Mouse (Mus musculus) stomach, postnatal 0 days (tissue): Measurements from ENCODE around the gene Chka. TPM values are rescaled to one million over a fixed set of nuclear protein-coding genes. Genes with fewer than 3 reads are reported as not detected.

Experiments
- ATAC-seq: fragments of 200-750 bp; cut with Nextera tagmentation; 2 replicates; pipeline ENCODE4 v1.8.0; 2017; ENCODE audit not compliant: low FRiP score, low TSS enrichment
- DNase-seq: peaks from one replicate; pipeline ENCODE4 v3.0.0-alpha.2; 2016; ENCODE audit warnings: low spot score
- H3K27ac ChIP-seq: fragments of 300-500 bp; sonication (generic); replicated peaks from 2 replicates; pipeline ENCODE4 v1.5.1; 2014; ENCODE audit warnings: mild to moderate bottlenecking, control low read depth
- H3K27me3 ChIP-seq: fragments of 300-500 bp; sonication (generic); 2 replicates; pipeline ENCODE4 v1.6.1; 2014; ENCODE audit warnings: low read length; ENCODE audit not compliant: control insufficient read depth, insufficient read depth
- H3K36me3 ChIP-seq: fragments of 300-500 bp; sonication (generic); 2 replicates; pipeline ENCODE4 v1.6.1; 2014; ENCODE audit warnings: low read length, mixed read lengths; ENCODE audit not compliant: control insufficient read depth, insufficient read depth
- H3K4me1 ChIP-seq: fragments of 300-500 bp; sonication (generic); replicated peaks from 2 replicates; pipeline ENCODE4 v1.6.1; 2014; ENCODE audit warnings: antibody characterized with exemption; ENCODE audit not compliant: control insufficient read depth, insufficient read depth
- H3K4me2 ChIP-seq: fragments of 300-500 bp; sonication (generic); replicated peaks from 2 replicates; pipeline ENCODE4 v1.6.1; 2014; ENCODE audit warnings: low read depth, mild to moderate bottlenecking, control low read depth, moderate library complexity
- H3K4me3 ChIP-seq: fragments of 300-500 bp; sonication (generic); 2 replicates; pipeline ENCODE4 v1.5.1; 2014; ENCODE audit warnings: low read depth, low read length, control low read depth
- H3K9ac ChIP-seq: fragments of 300-500 bp; sonication (generic); 2 replicates; pipeline ENCODE4 v1.6.1; 2014; ENCODE audit warnings: mild to moderate bottlenecking, low read length, control low read depth, mixed read lengths
- H3K9me3 ChIP-seq: fragments of 300-500 bp; sonication (generic); 2 replicates; pipeline ENCODE4 v1.6.1; 2016; ENCODE audit warnings: low read length; ENCODE audit not compliant: control insufficient read depth
- CTCF ChIP-seq: IDR thresholded peaks from 2 replicates; pipeline ENCODE4 v1.5.1; 2016; ENCODE audit warnings: antibody characterized with exemption, low read depth, mild to moderate bottlenecking, moderate library complexity
- EP300 ChIP-seq: optimal IDR thresholded peaks from 2 replicates; pipeline ENCODE3; 2016; ENCODE audit warnings: antibody characterized with exemption
- WGBS: fragments of 180-500 bp; shearing (Covaris S2); extraction: QIAGEN DNeasy Blood & Tissue Kit; methylation state at CpG from one replicate; pipeline ENCODE4 v1.1.7; 2014; 5-methylcytosine and 5-hydroxymethylcytosine counted together
- polyA plus RNA-seq: library from polyadenylated mRNA; unstranded; fragments of >200 nt; fragmentation: Nextera tagmentation; extraction: Ambion mirVana; gene quantifications from 2 replicates; pipeline ENCODE4 v1.2.1, GENCODE M21; 2015

The Chka gene
- polyA plus RNA-seq, 1 experiment from 2014 or later = 21.2 TPM

DNA sequence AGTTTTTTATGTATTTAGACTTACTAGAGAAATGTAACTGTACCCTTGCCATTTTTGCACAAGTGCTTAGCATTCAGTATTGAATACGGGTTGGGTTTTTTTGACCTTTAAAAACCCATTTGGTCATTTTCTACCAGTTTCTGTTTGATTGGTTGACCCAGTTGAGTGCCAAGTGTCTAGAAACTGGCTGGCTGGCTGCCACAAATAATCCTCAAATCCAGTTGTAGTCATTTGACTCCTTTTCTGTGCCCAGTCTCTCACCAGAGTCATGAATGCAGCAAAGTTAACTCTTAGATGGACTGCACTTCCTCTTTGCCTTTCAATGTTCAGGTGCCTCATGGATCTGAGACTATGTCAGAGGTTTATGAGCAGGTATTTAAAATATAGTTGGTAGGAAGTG, 2.3 kb downstream of the Chka start:
- no peak overlapping the region for H3K4me3 ChIP-seq
- peak overlapping the region; percentile 91 for H3K4me2 ChIP-seq
- no peak for DNase-seq

DNA sequence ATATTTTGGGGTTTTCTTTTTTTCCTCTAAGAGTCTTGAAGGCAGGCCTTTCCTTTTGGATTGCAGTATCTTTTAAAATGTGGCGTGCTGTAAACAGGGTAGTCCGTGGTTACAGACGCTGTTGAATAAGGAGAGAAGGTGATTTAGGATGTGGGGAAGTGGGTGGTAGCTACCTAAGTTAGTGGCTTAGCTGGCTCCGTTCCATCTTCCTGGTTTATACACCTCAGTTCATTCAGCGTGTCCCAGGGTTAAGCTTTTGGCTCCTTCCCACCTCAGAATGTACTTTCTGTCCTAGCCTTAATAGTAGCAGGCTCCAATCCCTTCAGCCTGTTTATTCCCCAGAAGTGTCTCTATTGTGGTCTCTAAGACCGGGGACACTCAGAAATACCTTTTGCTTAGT, 3.5 kb downstream of the Chka start:
- TF ChIP-seq EP300 = no peak
- no peak for TF ChIP-seq CTCF
- 38% methylated on average over 6 of the region's 6 CpGs for WGBS
- DNase-seq (no peak), ATAC-seq (no peak)
- Histone ChIP-seq H3K27me3 (no peaks in the 10 kb centered on the region), H3K9ac (no peak overlapping the region), H3K4me3 (no peak overlapping the region), H3K36me3 (no peaks in the 10 kb centered on the region), H3K4me2 (peak overlapping the region; percentile 36; the same call in 1 of the 2 replicates), H3K9me3 (no peaks in the 10 kb centered on the region), H3K27ac (no peak overlapping the region), H3K4me1 (peaks cover 8% of the 10 kb centered on the region)

More for the DNA sequence above, 2.3 kb downstream of the Chka start:
- WGBS = 71% methylated on average over 1 of the region's 1 CpGs
- peaks cover 8% of the 10 kb centered on the region for H3K4me1 ChIP-seq
- H3K9me3 ChIP-seq = no peaks in the 10 kb centered on the region
- H3K27me3 ChIP-seq = no peaks in the 10 kb centered on the region
- H3K27ac ChIP-seq = no peak overlapping the region
- H3K9ac ChIP-seq = no peak overlapping the region
- no peaks in the 10 kb centered on the region for H3K36me3 ChIP-seq
- no peak for ATAC-seq
- TF ChIP-seq EP300 (no peak), CTCF (no peak)

DNA sequence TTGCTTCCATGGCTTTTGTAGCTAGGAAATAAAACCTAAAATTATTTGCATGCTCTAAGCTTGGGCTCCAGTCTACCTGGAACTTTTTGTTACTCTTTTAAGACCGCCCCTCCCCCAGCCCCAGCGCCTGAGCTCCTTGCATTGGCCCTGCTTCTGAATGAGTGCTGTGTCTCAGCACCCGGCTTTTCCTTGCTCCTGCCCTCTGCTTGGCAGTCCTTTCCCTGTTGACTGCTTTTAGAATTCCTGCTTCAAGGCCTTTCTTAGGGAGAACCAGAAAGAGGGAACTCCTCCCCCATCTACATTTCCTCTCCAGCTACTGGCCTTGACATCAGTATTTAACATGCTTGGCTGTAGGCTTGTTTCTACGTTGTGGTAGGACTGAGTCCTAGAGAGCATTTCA, 4.0 kb downstream of the Chka start:
- Histone ChIP-seq H3K36me3 (no peaks in the 10 kb centered on the region), H3K4me2 (0 out of 2 replicates have a peak overlapping the region, but pooled peaks have one; percentile 36), H3K27ac (no peak overlapping the region; the same call in 1 of the 2 replicates), H3K9me3 (no peaks in the 10 kb centered on the region), H3K27me3 (no peaks in the 10 kb centered on the region), H3K9ac (no peak overlapping the region), H3K4me3 (no peak overlapping the region), H3K4me1 (peaks cover 8% of the 10 kb centered on the region)
- DNase-seq = no peak
- no peak for TF ChIP-seq EP300
- no peak for TF ChIP-seq CTCF
- WGBS = 34% methylated on average over 4 of the region's 4 CpGs
- ATAC-seq = no peak

DNA sequence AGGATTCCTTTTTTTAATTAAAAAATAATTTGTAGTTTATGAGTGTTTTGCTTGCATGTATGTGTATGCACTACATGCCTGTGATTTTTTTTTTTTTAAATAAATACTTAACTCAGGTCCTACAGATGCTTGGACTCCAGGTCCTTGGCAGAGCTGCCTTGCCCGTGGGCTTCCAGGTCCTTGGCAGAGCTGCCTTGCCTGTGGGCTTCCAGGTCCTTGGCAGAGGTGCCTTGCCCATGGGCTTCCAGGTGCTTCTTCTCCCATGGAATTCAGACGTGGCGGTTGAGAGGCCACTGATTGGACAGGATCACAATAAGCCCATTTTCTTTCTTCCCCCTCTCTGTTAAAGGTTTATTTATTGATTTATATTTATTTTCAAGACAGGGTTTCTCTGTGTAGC, 5.6 kb downstream of the Chka start:
- Histone ChIP-seq H3K4me2 (no peak overlapping the region), H3K36me3 (no peaks in the 10 kb centered on the region), H3K27me3 (no peaks in the 10 kb centered on the region), H3K4me3 (no peak overlapping the region), H3K27ac (no peak overlapping the region), H3K4me1 (0 out of 2 replicates have a peak, but pooled peaks cover 2% of the 10 kb centered on the region), H3K9ac (no peak overlapping the region), H3K9me3 (no peaks in the 10 kb centered on the region)
- 66% methylated on average over 3 of the region's 3 CpGs for WGBS
- TF ChIP-seq CTCF = no peak
- TF ChIP-seq EP300 = no peak
- ATAC-seq = no peak
- no peak for DNase-seq

DNA sequence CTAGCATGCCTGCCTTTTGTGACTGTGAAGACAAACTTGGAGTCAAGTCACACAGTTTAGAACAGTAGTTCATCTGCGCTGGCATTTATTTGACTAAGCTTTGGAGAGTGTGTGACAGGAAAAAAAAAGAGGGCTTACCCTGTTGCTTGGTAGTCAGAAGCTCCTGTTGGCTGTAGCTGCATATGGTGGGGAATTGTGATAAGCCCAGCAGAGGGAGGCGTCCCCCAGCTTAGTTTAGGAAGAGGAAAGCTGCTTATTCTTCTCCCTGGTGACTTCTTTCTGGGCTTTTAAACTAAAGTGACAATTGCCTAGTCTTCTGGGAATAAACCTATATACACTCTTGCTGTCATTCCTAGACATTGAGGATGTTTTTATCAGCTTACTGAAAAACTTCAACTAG, 11.1 kb downstream of the Chka start:
- Histone ChIP-seq H3K27me3 (no peaks in the 10 kb centered on the region), H3K27ac (no peak overlapping the region), H3K9ac (no peak overlapping the region), H3K36me3 (no peaks in the 10 kb centered on the region), H3K4me1 (no peaks in the 10 kb centered on the region), H3K4me3 (no peak overlapping the region), H3K4me2 (no peak overlapping the region), H3K9me3 (no peaks in the 10 kb centered on the region)
- no peak for ATAC-seq
- DNase-seq = no peak
- WGBS = 45% methylated on average over 2 of the region's 2 CpGs
- TF ChIP-seq CTCF (peak; percentile 19; the same call in 1 of the 2 replicates), EP300 (no peak)

GRCm38 (mm10) chr19:3864960-3865359, 13.4 kb downstream of the Chka start:
- no peaks in the 10 kb centered on the region for H3K4me1 ChIP-seq
- H3K36me3 ChIP-seq = no peaks in the 10 kb centered on the region
- TF ChIP-seq EP300 (no peak), CTCF (peak; percentile 54)
- no peaks in the 10 kb centered on the region for H3K27me3 ChIP-seq
- no peak overlapping the region for H3K4me2 ChIP-seq
- H3K27ac ChIP-seq = no peak overlapping the region
- DNase-seq = no peak
- ATAC-seq = no peak
- H3K9me3 ChIP-seq = no peaks in the 10 kb centered on the region
- no peak overlapping the region for H3K4me3 ChIP-seq
- no peak overlapping the region for H3K9ac ChIP-seq
- WGBS = 81% methylated on average over 2 of the region's 2 CpGs
